Mouse (Mus musculus) urinary bladder, postnatal 4 days (tissue): Measurements from ENCODE around the gene Tmem135.

ENCODE experiments used
- DNase-seq, 2 experiments: peaks; one replicate each; pipeline ENCODE4 v3.0.0; 2021 to 2022; ENCODE audit warnings: low spot score in 2 of 2

Tmem135 gene

DNA sequence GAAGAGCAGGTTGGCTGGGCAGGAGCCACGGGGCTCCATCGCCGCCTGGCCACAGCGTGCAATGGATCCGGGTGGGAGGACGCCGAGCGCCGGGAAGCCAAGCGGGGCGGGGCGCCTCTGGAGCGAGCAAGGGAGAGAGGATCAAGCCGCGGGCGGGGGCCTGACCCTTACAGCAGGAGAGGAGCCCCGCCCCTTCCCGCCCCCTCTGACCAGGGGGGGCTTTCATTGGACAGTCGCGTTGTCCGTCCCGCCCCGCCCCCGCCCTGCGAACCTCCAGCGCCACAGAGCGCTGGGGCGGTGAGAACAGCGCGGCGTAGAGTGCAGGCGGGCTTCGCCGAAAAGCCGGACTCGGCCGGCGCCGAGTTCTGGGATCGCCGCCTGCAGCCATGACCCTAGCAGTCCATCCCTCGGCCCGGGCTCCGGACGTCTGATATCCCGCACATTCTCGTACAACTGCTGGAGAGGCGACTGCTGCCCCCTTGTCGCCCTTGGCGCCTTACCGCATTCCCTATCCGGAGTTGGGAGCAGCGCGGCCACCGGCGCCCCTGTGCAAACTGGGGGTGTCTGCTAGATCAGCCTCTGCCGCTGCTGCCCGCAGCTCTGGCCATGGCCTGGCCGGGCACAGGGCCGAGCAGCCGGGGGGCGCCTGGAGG lies at the start of gene Tmem135, which contains the start of gene Fzd4:
Tmem135 (minus strand) TSS at position 142 of the 653 bp plus-strand sequence.
Fzd4 (plus strand) TSS at position 275 of the 653 bp plus-strand sequence.
- peak; percentile 91 to 94 for DNase-seq

DNA sequence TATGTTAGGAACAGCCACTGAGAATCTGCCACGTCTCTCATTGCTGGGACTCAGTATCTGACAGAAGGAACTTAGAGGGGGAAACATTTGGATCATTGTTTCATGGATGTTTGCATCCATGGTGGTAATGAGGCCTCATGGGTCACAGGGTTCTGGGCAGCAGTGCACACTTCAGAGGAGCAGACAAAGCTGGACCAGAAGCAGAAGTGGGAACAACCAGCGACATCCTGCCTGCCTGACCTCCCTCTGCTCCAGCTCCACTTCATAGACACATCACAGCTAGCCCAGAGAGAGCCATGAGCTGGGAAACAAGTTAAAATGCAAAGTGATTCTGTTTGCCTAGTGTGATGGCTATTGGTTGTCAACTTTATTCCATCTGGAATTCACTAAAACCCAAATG lies 46.3 kb upstream of the Tmem135 start:
- no peak for DNase-seq

DNA sequence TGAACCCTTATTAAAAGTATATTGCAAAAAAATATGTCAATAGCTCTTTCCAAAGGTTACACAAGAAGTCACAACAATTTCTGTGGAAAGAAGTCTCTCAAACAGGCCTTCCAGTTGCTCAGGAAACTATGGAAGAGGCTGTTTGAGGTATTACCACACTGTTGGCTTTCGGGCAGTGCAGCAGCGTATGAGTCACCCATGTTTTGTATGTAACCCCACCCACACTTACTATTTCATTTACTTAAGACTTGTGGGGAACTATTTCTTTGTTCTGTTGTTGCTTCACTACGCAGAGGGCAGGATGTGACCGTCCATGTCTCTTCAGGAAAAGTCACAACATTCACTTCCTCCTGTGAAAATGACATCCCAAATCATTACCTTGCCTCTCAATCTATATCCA lies 41.1 kb upstream of the Tmem135 start:
- DNase-seq: no peak

DNA sequence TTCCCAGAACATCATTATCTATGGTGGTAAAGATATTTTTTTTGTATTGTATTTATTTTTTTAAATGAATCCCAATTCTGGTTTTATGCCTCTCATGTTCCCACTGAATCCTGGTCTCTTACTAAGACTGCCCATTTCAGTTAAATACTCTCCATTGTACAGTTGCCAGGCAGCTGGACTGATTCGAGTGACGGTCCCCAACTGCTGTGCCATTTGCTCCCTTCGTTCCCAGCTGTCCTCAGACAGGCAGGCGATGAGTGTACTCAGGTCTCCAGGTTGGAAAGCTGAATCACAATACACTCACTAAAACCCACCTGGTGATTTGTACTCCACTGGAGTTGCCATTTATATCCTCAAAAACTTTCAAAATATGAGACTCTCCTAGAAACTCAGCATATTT lies 38.2 kb upstream of the Tmem135 start:
- no peak for DNase-seq

DNA sequence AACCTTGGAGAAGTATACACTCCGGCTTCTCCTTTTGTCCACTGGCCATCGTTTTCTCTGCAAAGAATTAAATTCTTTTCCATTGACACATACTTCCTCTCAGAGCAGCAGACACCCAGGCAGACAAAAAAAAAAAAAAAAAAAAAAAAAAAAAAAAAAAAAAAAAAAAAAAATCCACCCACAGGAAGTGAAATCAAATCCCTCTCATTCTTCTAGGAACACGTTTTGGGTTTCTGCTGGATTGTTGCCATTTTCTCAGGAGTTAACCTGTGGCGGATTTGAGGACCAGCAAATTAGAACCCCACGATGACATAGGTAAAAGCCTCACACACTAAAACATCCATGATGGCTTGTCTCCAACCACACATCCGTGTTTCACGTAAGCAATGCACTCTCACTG lies 37.3 kb upstream of the Tmem135 start:
- no peak for DNase-seq

DNA sequence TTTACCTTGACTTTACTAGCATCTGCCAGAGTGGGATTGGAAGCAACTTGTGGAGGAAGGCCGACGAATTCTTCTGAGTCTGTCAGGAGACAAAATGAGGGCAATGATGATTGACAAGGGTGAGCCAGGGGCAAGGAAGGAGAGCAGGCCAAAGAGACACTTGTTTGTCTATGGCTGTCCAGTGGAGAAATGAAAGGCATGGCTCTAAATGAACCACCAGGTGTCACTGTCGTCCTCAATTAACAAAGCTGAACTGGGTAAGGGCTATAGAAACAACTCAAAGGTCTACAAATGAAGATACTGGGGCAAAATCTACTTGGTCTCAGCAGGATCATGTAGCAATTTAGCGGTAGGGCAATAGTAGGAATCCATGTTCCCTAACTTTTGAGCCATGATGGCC lies 33.6 kb upstream of the Tmem135 start:
- no peak for DNase-seq

DNA sequence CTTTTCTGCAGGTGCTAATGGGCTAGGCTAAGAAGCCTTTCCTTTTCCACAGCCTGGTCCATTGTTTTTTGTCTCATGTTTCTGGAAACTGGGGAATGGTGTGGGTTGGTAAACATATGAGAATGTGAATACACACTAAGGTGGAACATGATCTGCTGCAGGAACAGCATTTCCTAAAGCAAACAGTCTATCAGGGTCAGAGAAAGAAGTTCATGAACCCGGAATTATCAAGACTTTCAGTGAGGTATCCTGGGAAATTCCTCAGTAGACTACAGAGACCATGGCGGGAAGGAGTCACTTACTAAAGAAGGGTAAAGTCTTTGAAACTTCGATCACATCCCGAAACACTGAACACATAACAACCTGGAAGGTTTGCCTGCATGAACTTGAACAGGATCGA lies 32.4 kb upstream of the Tmem135 start:
- no peak for DNase-seq

DNA sequence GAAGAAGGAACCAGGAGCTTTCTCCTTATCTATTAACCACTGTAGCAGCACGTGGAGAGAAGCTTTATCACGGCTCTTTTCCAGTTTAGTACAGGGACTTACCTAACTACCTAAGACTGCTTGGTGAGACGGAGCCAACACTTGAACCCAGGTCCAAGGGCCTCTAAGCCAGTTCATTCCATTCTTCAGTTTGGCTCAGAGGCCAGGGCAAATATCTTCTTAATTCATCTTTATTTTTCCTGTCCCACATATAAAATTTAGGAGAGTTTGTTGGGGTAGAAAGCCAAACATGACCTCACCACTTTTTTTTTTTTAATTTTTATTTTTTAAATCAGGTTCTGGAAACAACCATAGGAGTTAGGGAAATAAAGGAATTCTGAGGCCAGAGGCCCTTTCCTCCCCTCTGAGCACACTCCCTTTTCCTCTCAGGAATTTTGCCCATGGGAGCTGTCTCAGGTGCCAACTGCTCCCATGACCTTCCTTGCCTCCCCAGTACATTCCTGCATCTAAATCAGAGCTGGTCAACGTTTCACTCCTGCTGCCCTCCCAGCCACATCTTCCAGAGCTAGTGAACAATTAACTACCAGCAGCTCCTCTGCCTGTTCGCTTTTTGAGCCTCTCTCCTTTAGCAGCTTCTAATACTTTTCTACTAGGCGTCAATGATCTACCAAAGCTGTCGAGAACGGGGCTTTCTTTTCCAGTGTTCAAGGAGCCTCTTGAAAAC lies 30.0 kb upstream of the Tmem135 start:
- no peak for DNase-seq

DNA sequence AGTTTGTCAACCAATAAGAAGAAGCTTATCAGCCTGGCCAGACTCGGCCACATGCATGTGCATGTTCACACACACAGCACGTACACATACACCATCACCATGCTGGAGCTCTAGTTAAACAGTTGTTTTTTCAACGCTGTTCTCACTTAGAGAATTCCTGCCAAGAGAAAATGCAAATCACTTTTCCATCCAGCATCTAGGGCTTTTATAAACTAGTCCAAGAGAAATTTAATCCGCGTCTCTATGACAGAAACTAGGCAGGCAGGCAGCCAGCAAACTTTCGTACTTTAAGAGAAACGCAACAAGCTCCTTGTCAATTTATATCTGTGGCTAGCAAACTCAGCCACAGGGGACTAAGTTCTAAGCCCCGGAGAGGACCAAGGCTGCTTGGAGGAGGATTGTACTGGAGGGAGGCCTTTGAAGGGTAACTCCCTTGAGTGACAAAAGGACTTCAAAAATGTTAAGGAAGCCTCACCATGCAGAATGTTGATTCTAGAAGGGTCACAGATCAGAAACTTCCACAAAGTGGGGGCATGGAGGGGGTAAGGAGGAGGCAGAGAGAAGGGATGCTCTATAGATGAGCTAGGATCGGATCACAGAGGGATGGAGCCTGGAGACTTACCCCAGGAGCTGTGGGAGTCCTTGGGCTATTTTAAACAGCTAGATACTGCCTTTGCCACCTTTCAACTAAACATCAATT lies 29.3 kb upstream of the Tmem135 start:
- no peak for DNase-seq

DNA sequence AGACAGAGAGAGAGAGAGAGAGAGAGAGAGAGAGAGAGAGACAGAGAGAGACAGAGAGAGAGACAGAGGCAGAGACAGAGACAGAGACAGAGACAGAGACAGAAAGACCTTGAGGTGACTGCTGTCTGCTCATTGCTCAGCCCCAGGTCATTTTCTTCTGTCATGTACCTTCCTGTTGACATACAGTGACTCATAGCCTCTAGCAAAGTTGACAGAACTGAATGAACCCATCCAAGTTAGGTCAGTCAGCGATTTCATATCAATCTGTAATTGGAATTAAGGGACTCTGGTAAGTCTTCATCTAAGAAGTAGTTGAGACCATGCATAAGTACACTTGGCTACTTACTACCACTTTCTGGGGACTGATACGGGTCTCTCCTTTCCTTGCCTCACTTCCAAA lies 27.2 kb upstream of the Tmem135 start:
- DNase-seq: no peak

DNA sequence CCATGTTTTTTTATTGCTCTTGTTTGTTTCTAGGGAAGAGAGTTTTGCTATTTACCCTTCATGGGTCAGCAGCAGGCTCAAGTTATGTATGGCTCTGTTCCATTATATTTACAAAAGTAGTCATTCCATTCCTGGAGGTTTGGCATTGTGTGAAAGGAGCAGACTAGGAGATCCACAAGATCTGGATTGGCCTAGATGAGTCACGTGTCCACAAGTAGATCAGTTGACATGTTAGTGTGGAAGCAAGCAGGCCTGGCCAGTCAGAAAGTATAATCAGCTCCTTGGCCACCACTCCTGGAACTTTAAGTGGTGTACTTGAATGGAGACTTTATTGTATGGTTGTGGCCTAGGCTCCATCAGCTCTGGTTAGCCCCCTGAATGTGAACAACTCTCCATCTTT lies 25.3 kb upstream of the Tmem135 start:
- no peak for DNase-seq

DNA sequence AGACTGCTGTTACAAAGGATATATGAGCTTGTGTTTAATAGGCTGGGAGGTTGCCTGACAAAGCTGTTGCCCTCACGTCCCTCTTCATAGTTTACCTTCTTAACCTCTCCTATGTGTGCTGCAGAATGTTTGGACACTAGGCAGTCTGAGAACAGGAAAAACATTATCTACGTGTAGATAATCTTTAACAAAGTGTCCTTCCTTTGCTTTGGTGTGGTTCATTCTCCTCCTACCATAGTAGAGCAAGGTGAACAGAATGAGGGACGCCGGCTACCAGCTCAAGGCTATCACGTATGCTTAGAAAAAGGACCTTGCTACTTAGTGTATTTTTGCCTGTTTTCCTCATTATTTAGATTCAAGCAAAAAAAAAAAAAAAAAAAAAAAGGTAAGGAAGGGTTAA lies 24.8 kb upstream of the Tmem135 start:
- no peak for DNase-seq

DNA sequence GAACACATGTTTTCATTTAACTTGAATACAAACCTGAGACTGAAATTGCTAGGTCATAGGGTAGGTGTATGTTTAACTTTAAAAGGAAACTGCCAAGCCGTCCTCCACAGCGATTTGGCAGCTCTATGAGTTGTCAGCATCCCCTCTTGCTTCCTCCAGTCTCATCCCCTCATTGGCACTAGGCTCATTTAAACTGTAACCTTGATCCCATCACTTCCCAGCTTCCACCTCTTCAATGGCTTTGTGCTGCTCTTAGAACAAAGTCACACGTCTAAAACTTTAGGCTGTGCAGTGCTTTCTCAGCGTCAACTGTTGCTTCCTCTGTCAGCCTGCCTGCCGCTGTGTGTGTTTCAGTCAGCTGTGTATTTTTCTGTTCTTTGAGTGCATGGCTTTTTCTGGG lies 23.1 kb upstream of the Tmem135 start:
- no peak for DNase-seq

DNA sequence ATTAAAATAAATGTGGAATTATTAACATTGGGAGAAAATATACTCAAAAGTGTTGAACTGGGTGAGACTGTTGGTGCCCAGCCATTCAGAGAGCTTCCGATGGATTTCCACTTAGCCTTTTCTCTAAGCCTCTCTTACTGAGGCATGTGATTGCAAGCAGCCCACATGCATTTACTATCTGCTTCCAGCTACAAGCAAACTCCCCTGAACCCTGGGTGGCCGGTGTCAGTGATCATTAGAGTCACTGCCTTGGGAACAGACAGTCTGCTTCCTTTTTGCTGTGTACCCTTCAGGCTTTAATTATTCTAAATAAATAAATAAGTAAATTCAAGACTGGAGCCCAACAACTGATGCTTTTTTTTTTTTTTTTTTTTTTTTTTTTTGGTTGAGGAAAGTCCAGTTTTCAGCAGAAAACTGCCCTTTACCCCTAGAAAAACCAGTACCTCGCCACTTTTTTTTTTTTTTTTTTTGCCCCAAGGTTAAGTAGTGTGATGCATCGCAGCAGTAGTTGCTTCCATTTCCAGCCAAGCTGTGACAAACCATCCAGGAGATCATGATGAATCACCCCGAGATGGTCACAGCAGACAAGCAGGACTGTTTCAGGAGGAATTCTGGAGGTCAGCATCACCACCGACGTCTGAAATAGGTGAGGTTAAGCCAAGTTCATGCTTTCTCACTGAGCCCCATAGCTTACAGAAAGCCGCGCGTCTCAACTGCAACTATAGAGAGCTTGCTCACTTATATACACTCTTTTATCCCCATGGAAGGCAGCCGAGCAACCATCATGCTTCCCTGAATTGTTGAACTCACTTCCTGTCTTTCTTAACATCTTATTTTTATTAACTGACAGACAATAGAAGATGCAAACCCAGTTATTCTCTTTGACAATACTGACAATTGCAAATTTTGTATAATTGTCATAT lies 22.0 kb upstream of the Tmem135 start:
- DNase-seq: no peak

DNA sequence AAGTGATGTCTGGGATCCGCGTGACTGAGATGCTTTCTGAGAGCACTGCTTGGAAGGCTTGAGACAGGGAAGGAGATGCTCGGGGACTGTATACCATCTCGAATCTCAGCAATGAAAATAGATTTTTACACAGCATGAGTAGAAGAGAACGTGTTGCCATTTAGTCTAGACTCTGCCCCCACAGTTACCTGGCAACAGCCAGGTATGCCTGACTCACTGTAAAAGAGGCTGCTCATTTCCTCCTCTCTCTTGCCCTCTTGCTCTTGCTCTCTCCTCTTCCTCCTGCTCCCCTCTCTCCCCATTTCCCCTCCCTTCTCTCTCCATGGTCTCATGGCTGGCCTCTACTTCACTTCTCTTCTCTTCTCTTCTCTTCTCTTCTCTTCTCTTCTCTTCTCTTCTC lies 20.6 kb upstream of the Tmem135 start:
- DNase-seq: no peak

DNA sequence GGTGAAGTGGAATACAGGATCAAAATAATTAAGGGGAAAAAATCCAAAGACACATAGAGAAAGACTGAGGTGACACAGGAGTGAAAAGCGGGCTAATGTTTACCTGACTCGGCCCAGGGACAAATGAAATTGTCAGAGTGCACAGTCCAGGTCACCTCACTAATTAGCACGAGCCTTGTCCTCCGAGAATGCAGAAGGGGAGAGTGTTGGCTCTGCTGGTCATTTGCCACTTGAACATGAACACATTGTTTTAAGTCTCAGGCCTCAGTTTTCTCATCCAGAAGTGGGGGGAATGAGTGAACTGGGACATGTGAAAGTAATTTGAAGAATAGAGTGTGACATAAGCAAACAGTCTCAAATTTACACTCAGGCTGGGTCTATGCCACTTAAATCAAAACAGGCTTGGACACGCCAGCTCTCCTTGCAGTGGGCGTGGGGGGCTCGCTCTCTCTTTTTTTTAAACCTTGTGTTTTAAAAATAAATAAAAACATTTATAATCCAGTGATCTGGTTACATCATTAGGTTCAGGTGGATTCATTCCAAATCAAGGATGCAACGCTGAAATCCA lies 19.8 kb upstream of the Tmem135 start:
- no peak for DNase-seq

DNA sequence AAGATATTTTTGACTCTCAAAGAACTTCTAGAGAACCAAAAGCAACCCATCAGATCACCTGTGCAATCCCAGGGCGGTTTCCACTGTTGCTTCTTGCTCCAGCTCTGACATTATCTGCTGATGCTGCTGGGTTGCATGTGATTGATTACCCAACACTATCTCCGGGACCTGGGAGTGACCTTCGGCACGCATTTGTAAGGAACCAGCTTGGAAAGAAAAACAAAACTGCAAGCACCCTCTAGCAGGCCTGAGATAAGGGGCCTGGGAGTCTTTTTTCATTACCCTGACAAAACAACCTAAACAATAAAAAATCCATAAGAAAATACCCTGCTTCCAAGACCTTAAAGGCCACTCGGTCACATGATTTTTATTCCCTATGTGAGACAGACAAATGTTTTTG lies 19.2 kb upstream of the Tmem135 start:
- no peak for DNase-seq

DNA sequence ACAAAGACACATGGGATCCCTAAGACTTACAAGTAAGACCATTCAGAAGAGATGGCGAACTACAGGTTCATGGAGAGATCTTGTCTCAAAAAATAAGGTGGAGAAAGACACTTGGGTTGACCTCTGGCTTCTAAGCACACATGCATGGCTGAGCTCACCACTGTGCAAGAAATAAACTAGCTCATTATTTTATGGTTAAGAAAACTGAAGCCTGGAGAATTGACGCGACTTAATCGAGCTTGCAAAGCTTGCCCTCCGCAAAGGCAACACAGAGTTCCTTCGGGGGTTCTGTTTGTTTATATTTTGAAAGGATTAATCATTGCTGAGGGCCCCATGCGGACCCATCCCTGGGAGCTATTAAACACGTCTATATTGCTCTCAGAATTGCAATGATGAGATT lies 18.6 kb upstream of the Tmem135 start:
- no peak for DNase-seq

DNA sequence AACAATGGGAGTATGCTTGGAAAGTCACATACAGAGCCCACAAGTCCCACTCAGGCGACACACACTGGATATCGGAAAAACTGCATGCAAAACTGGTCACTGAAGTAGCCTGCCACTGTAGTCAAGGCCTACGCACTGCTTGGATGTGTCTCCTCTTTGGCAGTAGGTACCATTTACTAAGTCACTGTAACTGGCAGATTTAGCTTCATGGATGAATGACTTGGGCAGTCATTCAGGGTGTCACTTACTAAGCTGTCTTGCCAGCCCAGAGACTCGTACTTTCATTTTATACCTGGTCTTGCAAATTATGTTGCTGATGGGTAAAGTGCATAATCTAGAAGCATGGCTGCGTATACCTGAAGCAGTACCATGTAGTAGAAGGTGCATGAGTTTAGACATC lies 17.3 kb upstream of the Tmem135 start:
- no peak for DNase-seq

DNA sequence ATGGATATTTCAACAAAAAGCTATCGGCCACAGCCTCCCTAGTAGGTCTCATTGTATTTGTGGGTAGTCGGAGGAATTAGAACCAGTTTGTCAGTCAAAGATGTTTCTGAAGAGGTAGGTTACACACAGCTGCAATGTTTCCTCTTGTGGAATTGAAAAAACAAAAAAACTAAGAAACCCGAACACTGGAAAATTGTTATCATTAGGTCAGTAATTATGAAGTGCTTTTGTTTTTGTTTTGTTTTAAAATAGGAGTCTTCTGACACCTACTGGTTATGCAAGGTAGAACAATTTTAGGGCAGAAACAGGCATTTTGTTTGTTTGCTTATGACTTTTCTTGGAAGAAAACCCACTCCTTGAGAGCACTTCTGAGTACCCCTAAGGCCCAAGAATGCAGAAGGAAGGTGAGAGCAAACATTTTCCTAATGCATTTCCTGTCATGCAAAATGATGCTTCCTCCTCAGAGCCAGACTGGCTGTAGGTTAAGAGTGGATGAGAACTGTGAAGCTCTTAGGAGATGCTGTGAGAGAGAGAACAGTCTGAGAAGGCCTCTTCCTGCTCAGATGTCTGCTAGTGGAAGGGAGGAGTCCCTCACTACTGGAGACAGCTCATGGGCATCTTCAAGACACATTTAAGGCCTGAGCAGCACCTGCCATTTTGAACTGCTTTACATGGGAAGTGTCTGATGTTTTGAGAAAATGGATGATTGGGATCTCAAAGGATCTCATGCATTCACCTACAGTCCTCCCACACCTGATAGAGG lies 15.1 kb upstream of the Tmem135 start:
- no peak for DNase-seq

DNA sequence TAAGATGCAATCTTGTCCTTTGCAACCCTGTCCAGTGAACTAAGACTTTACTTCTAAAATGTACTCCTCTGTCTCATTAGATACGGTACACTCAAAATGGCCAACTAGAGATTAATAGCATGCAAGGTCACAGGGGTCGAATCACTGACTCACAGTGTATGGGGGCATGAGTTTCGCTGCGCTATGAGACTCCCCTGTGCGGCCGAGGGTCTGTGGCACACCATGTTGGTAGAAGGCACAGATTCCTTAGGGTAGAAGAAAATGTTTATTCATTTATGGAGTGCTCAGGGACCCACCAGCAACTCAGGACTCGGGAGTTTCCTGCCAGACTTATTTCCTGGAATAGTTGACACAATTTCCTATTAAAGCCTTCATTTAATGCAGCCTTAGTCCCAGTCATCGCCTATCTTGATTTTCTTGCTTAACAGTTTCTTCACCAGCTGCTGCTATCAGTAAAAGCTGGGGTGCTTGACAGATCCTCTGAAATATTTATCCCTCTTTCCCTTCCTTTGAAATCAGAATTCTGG lies 14.2 kb upstream of the Tmem135 start:
- DNase-seq: no peak
